Mouse (Mus musculus) olfactory bulb, adult 2 months (tissue): ENCODE results near the gene Ncln.

ENCODE experiments used
- CTCF ChIP-seq: fragments of 200-500 bp; IDR thresholded peaks from 2 replicates; pipeline ENCODE4 v1.5.1; 2012; ENCODE audit warnings: low read depth, mild to moderate bottlenecking, low read length, moderate library complexity; ENCODE audit not compliant: insufficient read depth
- POLR2A ChIP-seq: fragments of 200-500 bp; IDR thresholded peaks from 2 replicates; pipeline ENCODE4 v1.6.1; 2012; ENCODE audit warnings: mild to moderate bottlenecking, low read depth, low read length, moderate library complexity; ENCODE audit not compliant: insufficient read depth

DNA sequence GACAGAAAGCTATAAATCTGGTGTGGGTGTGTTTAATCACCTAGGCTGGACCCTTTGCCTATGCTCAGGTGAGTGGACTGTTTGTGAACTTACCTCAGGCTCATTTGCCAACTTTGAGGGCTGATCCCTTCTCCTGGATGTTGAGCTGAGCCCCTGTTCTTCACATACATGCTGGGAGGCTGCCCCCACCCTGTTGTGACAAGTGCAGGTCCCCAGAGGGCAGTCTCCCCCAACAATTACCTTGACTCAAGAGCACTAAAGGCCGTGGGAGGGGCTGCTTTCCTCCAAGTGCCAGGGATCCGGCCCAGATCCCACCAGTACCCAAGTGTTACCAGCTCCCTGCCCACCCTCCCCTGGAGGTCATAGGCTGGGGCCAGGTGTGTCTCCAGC lies 11.1 kb downstream of the Ncln start:
- TF ChIP-seq CTCF, result no peak
- TF ChIP-seq POLR2A, result no peak
